Mouse (Mus musculus): ENCODE measurements around the gene Wdr6. TPM values are rescaled to one million over a fixed set of nuclear protein-coding genes. Genes with fewer than 3 reads are reported as not detected.
"Not testable (repeated sequence)": the region's sequence is repeated elsewhere in the genome, so short reads cannot be mapped to it uniquely, and the experiment has no call there.

The Wdr6 gene
- polyA plus RNA-seq (2015; fragmentation: Nextera tagmentation; extraction: Ambion mirVana): 16.4 and 18.3 TPM in 2 replicates

GRCm38 (mm10) chr9:108578545-108579343 lies at the start of gene Wdr6:
Wdr6 (minus strand) TSS chr9:108578739.
- Histone ChIP-seq H3K27ac (peak within 1 kb of the TSS; percentile 80), H3K36me3 (peaks cover 23% of the 10 kb centered on the region), H3K27me3 (no peaks in the 10 kb centered on the region), H3K4me3 (replicated peaks) (peak within 1 kb of the TSS; percentile 75), H3K9me3 (replicated peaks) (no peaks in the 10 kb centered on the region), H3K9ac (peak within 1 kb of the TSS; percentile 83), H3K4me2 (peak within 1 kb of the TSS; percentile 88), H3K4me1 (replicated peaks) (peaks cover 37% of the 10 kb centered on the region)
- ATAC-seq (ENCODE audit: low read depth) (peak; percentile 91), DNase-seq (peak; percentile 84)
- WGBS (ENCODE audit: insufficient replicate concordance): 6% methylated on average over 51 of the region's 51 CpGs

GRCm38 (mm10) chr9:108628141-108628540 lies 49.6 kb upstream of the Wdr6 start:
- Histone ChIP-seq H3K9ac (no peak overlapping the region), H3K4me3 (replicated peaks) (no peak overlapping the region), H3K4me2 (no peak overlapping the region), H3K4me1 (replicated peaks) (peaks cover 39% of the 10 kb centered on the region), H3K27ac (no peak overlapping the region), H3K36me3 (peaks cover 36% of the 10 kb centered on the region), H3K27me3 (no peaks in the 10 kb centered on the region), H3K9me3 (replicated peaks) (no peaks in the 10 kb centered on the region)
- ATAC-seq (ENCODE audit: low read depth) (no peak), DNase-seq (no peak)
- WGBS (ENCODE audit: insufficient replicate concordance): 36% methylated on average over 4 of the region's 4 CpGs

- no peak overlapping the region for H3K4me2 ChIP-seq
- DNase-seq: no peak
Observed at GRCm38 (mm10) chr9:108626498-108626897, 48.0 kb upstream of the Wdr6 start.

GRCm38 (mm10) chr9:108617301-108617700 lies 38.8 kb upstream of the Wdr6 start:
- Histone ChIP-seq H3K4me1 (replicated peaks) (no peaks in the 10 kb centered on the region), H3K36me3 (peaks cover 77% of the 10 kb centered on the region)
- 87% methylated on average over 1 of the region's 1 CpGs for WGBS (ENCODE audit: insufficient replicate concordance)

More at GRCm38 (mm10) chr9:108626498-108626897, 48.0 kb upstream of the Wdr6 start:
- 75% methylated on average over 2 of the region's 2 CpGs for WGBS (ENCODE audit: insufficient replicate concordance)
- Histone ChIP-seq H3K4me3 (replicated peaks) (no peak overlapping the region), H3K9me3 (replicated peaks) (no peaks in the 10 kb centered on the region), H3K27me3 (no peaks in the 10 kb centered on the region), H3K36me3 (peaks cover 35% of the 10 kb centered on the region), H3K4me1 (replicated peaks) (peaks cover 22% of the 10 kb centered on the region), H3K27ac (no peak overlapping the region), H3K9ac (no peak overlapping the region)
- ATAC-seq (ENCODE audit: low read depth): no peak

GRCm38 (mm10) chr9:108611488-108611887 lies 32.9 kb upstream of the Wdr6 start:
- 93% methylated on average over 10 of the region's 10 CpGs for WGBS (ENCODE audit: insufficient replicate concordance)
- Histone ChIP-seq H3K9me3 (replicated peaks) (no peaks in the 10 kb centered on the region), H3K4me3 (replicated peaks) (no peak overlapping the region), H3K4me2 (no peak overlapping the region), H3K36me3 (peaks cover 94% of the 10 kb centered on the region), H3K4me1 (replicated peaks) (peaks cover 14% of the 10 kb centered on the region), H3K27ac (no peak overlapping the region), H3K9ac (no peak overlapping the region), H3K27me3 (no peaks in the 10 kb centered on the region)
- DNase-seq (no peak), ATAC-seq (ENCODE audit: low read depth) (no peak)

More at GRCm38 (mm10) chr9:108617301-108617700, 38.8 kb upstream of the Wdr6 start:
- Histone ChIP-seq H3K27ac (no peak overlapping the region), H3K4me2 (no peak overlapping the region), H3K4me3 (replicated peaks) (no peak overlapping the region), H3K9me3 (replicated peaks) (no peaks in the 10 kb centered on the region), H3K27me3 (no peaks in the 10 kb centered on the region), H3K9ac (no peak overlapping the region)
- no peak for DNase-seq
- ATAC-seq (ENCODE audit: low read depth): no peak

- Histone ChIP-seq H3K9me3 (replicated peaks) (no peaks in the 10 kb centered on the region), H3K4me3 (replicated peaks) (no peak overlapping the region), H3K4me1 (replicated peaks) (peaks cover 14% of the 10 kb centered on the region), H3K9ac (no peak overlapping the region), H3K27me3 (no peaks in the 10 kb centered on the region), H3K4me2 (no peak overlapping the region), H3K36me3 (peaks cover 98% of the 10 kb centered on the region), H3K27ac (no peak overlapping the region)
- ATAC-seq (ENCODE audit: low read depth) (no peak), DNase-seq (no peak)
- WGBS (ENCODE audit: insufficient replicate concordance): 65% methylated on average over 4 of the region's 4 CpGs
Observed at GRCm38 (mm10) chr9:108608889-108609288, 30.4 kb upstream of the Wdr6 start.

- DNase-seq; H3K27ac ChIP-seq; H3K9me3 ChIP-seq (replicated peaks); H3K27me3 ChIP-seq; H3K4me2 ChIP-seq; H3K4me3 ChIP-seq (replicated peaks); H3K9ac ChIP-seq; ATAC-seq (ENCODE audit: low read depth): not testable (repeated sequence)
- peaks cover 98% of the 10 kb centered on the region for H3K36me3 ChIP-seq
- WGBS (ENCODE audit: insufficient replicate concordance): 80% methylated on average over 5 of the region's 5 CpGs
- peaks cover 14% of the 10 kb centered on the region for H3K4me1 ChIP-seq (replicated peaks)
Observed at GRCm38 (mm10) chr9:108607929-108608328, 29.4 kb upstream of the Wdr6 start.

- Histone ChIP-seq H3K9me3 (replicated peaks) (no peaks in the 10 kb centered on the region), H3K27ac (no peak overlapping the region), H3K4me1 (replicated peaks) (peaks cover 14% of the 10 kb centered on the region), H3K9ac (no peak overlapping the region), H3K4me2 (no peak overlapping the region), H3K36me3 (peaks cover 44% of the 10 kb centered on the region), H3K27me3 (peaks cover 6% of the 10 kb centered on the region), H3K4me3 (replicated peaks) (no peak overlapping the region)
- DNase-seq: no peak
- ATAC-seq (ENCODE audit: low read depth): no peak
- WGBS (ENCODE audit: insufficient replicate concordance): 60% methylated on average over 4 of the region's 4 CpGs
Observed at GRCm38 (mm10) chr9:108601986-108602385, 23.4 kb upstream of the Wdr6 start.

- Histone ChIP-seq H3K4me2 (no peak overlapping the region), H3K36me3 (peaks cover 26% of the 10 kb centered on the region), H3K4me3 (replicated peaks) (no peak overlapping the region), H3K9ac (no peak overlapping the region), H3K27ac (no peak overlapping the region), H3K9me3 (replicated peaks) (no peaks in the 10 kb centered on the region), H3K27me3 (peaks cover 9% of the 10 kb centered on the region), H3K4me1 (replicated peaks) (peaks cover 24% of the 10 kb centered on the region)
- no peak for ATAC-seq (ENCODE audit: low read depth)
- no peak for DNase-seq
- 63% methylated on average over 2 of the region's 2 CpGs for WGBS (ENCODE audit: insufficient replicate concordance)
Observed at GRCm38 (mm10) chr9:108600011-108600410, 21.5 kb upstream of the Wdr6 start.

GRCm38 (mm10) chr9:108599021-108599566 lies 20.6 kb upstream of the Wdr6 start:
- DNase-seq (no peak), ATAC-seq (ENCODE audit: low read depth) (no peak)
- Histone ChIP-seq H3K27me3 (peaks cover 9% of the 10 kb centered on the region), H3K4me3 (replicated peaks) (no peak overlapping the region), H3K27ac (no peak overlapping the region), H3K9me3 (replicated peaks) (no peaks in the 10 kb centered on the region), H3K4me1 (replicated peaks) (peaks cover 24% of the 10 kb centered on the region), H3K36me3 (peaks cover 17% of the 10 kb centered on the region), H3K9ac (no peak overlapping the region), H3K4me2 (no peak overlapping the region)
- WGBS (ENCODE audit: insufficient replicate concordance): 62% methylated on average over 4 of the region's 4 CpGs

- H3K27ac ChIP-seq: no peak within 1 kb of the TSS
- WGBS (ENCODE audit: insufficient replicate concordance): 6% methylated on average over 69 of the region's 69 CpGs
- no peak for DNase-seq
- H3K4me2 ChIP-seq: peak within 1 kb of the TSS; percentile 82
- no peaks in the 10 kb centered on the region for H3K36me3 ChIP-seq
- H3K9me3 ChIP-seq (replicated peaks): no peaks in the 10 kb centered on the region
- peak; percentile 66 for ATAC-seq (ENCODE audit: low read depth)
- H3K9ac ChIP-seq: peak within 1 kb of the TSS; percentile 52
- H3K4me1 ChIP-seq (replicated peaks): peaks cover 24% of the 10 kb centered on the region
- H3K4me3 ChIP-seq (replicated peaks): peak within 1 kb of the TSS; percentile 68
- H3K27me3 ChIP-seq: peaks cover 9% of the 10 kb centered on the region
Observed at GRCm38 (mm10) chr9:108596998-108597764, 18.6 kb upstream of the Wdr6 start, which contains the start of gene P4htm. P4htm (minus strand) TSS chr9:108597667.

All from liver, embryonic 13.5 days (tissue).